Mouse (Mus musculus) adrenal gland, postnatal 4 days (tissue): ENCODE results near the gene Fam178b. TPM values are rescaled to one million over a fixed set of nuclear protein-coding genes. Genes with fewer than 3 reads are reported as not detected.
A peak's percentile ranks its signal among the peaks of the same experiment; 100 is the strongest.

ENCODE experiments used
- DNase-seq, 2 experiments: peaks; one replicate each; pipeline ENCODE4 v3.0.0; 2021 to 2022; ENCODE audit warnings: low spot score in 2 of 2, mixed read lengths in 2 of 2
- total RNA-seq, 2 experiments: library from RNA; stranded (reverse); gene quantifications; 2 replicates each; pipeline ENCODE4 v1.2.3; 2021

The Fam178b gene
- total RNA-seq, 2 experiments from 2014 or later, result 1.0 to 1.2 TPM

- DNase-seq, result no peak
Measured at GRCm38 (mm10) chr1:36567818-36568603, 115.0 kb downstream of the Fam178b start.

- no peak for DNase-seq
Measured at GRCm38 (mm10) chr1:36566425-36566824, 116.6 kb downstream of the Fam178b start.

DNA sequence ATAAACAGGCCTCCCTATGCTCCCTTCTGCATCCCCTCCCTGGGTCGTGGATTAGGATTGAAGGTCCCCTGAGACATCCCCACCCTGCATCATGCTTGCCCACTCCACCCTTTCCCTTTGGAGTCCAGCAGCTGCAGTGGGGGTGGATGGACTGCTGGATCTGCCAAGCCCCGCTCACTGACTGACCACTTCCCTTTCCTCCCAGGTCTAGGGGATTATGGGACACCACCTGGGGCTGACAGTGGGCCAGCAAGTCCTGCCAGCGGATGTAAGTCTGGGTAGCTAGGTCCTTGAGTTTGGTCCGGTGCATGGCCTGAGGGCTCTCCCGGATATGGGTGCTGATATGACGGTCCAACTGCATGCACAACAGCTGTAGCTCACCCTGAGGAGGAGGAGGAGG is 118.9 kb downstream of the Fam178b start:
- DNase-seq, result no peak

DNA sequence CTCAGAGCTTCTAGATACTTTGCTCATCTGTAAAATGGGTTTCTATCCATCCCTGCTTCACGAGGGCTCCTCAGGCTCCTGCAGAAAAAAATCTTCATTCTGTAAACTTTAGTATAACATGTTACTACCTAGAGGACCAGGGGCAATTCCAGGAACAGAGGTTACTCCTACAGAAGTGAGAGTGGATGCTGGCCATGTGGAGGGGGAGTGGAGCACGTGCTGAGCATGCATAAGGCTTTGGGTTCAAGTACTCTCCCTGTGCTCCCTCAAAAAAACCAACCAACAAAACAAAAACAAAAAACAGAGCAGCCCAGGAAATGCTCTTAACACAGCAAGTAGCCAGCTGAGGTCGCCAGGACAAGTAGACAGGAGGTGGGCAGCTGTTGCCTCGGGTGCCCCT is 119.4 kb downstream of the Fam178b start:
- no peak for DNase-seq

DNA sequence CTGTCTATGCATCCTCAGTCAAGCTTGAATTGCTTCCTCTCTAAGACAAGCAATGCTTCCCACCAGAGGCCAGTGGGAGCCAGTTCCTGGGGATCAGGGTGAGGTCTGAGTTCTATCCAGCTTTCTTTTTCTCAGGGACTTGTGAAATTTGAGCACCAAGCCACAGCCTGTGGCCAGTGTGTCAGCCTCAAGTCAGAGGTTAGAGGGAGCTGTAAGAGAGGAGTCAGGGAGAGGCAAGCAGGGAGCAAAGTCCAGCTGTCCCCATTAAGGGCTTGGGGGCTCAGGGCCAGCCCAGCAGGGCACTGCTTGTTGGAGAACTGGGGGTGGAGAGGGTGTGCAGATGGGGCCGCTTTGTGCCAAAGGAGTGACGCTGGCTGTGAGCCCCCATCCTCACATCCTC is 119.8 kb downstream of the Fam178b start:
- DNase-seq, result no peak

DNA sequence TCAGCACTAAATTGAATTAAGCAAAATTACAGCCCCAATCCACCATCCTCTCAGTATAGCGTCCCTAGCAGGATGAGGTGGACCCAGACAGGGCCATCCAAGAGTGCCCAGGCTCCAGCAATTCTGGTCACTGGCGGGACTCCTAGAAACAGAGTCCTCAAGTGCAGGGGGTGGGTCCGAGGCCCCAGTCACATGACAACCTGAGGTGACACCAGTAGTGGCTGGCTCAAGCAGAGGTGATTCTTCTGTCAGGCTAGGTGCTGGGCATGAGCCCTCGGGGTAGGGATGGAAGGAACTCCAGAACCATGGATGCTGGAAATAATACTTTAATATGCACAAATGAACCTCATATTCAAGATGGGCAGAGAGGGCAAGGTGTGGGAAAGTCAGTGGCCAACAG is 120.6 kb downstream of the Fam178b start:
- no peak for DNase-seq

- no peak for DNase-seq
Measured at GRCm38 (mm10) chr1:36560903-36561302, 122.1 kb downstream of the Fam178b start.

DNA sequence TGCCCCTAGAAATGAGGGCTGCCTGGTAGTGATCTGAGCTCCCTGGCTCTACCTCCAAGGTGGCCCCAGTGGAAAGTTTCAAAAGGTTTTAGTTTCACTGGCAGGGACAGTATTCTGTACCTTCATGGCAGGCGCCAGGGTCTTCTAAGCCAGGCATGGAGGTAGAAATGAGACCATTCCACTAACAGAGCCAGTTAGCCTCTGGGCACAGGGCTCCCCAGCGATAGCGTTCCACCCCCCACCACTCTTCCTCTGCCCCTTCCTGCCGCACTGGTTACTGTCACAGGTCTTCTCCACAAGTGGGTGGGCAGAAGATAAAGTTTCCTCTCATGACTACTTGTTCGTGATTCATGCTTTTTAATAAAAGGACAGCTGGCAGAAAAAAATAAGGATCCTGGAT is 123.1 kb downstream of the Fam178b start:
- no peak for DNase-seq

- DNase-seq, result no peak
Measured at GRCm38 (mm10) chr1:36559256-36559655, 123.7 kb downstream of the Fam178b start.

GRCm38 (mm10) chr1:36558031-36558993 is 124.7 kb downstream of the Fam178b start, which contains the start of gene Sema4c:
Gene Sema4c, minus strand, starts transcription at chr1:36558349.
- peak; percentile 37 to 55 for DNase-seq

DNA sequence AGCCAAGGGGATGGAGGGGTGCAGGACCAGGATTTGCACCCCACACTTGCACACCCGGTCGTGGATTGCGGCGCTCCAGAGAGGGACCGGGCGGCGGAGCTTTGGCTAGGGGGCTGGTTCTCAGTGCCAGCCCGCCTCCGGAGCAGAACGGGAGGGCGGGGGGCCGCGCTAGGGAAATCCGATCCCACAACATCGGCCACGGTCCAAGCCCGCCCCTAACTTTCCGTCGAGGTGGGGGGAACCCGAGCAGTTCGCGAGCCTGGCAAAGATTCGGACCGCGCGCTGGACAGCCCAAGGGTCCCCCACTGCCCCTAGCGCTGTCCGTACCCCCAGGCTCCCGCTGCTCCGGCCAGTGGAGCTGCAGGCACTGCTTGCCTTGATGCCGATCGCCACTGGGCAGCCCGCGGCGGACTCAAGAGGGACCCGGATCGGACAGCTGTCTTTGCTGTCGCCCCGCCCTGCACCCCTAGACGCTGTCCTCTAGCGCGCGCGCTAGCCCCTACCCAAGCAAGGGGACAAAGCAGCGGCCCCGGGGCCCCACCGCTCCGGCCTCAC is 125.4 kb downstream of the Fam178b start:
- DNase-seq, result peak; percentile 72 to 82

DNA sequence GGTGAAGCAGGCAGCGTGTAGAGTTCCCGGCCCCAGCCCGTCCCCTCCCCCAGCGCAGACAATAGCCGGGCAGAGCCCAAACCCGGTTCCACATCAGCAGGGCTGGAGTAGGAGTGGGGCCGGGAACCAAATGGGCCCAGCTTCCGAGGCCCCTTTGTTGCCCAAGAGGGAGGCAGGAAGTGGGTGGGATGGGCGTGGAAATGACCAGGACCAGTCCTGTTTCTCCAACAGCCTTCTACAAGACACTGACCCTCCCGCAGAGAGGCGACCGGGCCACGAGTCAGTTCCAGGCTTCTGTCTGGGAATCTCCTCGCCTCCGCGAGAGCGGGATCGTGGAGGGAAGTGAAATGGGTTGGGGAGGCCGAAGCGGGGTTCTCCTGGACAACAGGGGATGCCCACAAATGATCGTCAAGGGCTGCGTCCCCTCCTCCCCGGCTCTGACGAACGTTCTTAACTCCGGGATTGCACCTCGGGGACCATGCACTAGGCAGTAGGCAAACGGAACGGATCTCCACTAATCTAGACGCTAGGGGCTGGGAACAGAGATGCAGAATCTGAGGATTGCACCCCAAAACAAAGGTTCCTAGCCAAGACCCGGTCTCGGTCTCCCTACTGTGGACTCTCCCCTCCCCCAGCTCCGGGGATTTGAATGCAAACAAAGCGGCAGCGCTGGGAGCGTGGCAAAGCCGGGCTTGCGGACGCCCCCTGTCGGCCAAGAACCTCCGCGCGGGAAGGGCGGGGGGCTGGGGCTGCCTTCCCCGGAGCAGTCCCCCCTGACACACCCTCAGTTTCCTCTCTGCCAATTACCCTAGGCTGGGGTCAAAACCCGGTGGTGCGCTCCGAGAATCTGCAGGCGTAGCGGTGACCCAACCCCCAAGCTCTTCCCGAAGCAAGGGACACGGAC is 126.2 kb downstream of the Fam178b start:
- peak; percentile 88 for DNase-seq

GRCm38 (mm10) chr1:36555798-36556395 is 127.1 kb downstream of the Fam178b start:
- no peak for DNase-seq

- DNase-seq, result no peak
Measured at GRCm38 (mm10) chr1:36554633-36555399, 128.2 kb downstream of the Fam178b start.

- DNase-seq, result no peak
Measured at GRCm38 (mm10) chr1:36552506-36552905, 130.5 kb downstream of the Fam178b start.

GRCm38 (mm10) chr1:36551904-36552303 is 131.1 kb downstream of the Fam178b start:
- DNase-seq, result no peak

GRCm38 (mm10) chr1:36550075-36550863 is 132.7 kb downstream of the Fam178b start:
- no peak for DNase-seq

DNA sequence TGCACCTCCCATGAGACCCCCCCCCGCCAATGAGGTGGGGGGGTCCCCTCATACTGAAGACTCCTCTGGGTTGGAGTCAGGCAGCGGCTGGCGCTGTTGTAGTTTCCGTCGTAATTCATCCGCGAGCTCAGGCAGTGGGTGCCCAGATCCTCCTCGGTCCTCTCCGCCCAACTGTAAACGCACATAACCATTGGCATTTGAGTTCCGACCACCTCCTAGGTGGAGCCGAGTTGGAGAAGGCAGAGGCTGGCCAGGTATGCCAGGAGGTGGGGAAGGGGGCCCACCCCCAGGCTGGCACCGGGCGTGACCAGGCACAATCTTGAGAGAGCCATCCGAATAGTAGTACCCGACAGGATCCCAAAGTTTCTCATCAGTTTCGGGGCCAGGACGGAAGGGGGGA is 133.5 kb downstream of the Fam178b start:
- DNase-seq, result no peak

DNA sequence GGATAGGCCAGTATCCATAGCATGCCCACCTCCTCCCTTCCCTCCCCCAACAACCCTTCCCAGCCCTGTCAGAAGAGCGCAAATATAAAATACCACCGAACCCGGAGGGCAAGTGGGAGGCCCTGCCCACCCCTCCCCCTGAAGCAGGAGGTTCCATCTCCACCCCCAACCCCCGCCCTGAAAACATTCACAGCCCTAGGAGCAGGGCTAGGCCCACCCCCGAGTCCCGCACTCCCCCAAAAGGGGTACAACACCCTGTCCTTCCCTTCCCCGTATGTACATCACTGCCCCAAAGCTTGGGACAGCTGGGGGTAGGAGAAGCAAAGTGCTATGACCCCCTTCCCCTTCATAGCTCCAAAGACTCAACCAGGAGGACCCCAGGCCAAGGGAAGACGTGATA is 134.2 kb downstream of the Fam178b start:
- DNase-seq, result no peak
